Mouse (Mus musculus): ENCODE measurements around the gene Gm364. TPM values are rescaled to one million over a fixed set of nuclear protein-coding genes. Genes with fewer than 3 reads are reported as not detected.

The Gm364 gene
- total RNA-seq (2021): not detected
- long read RNA-seq, experiment 1: 0 reads
- long read RNA-seq, experiment 2: 0 reads

GRCm38 (mm10) chrX:57408769-57409168 is at the start of gene Gm364:
Gm364 (plus strand) TSS chrX:57409154.
- no peak within 1 kb of the TSS for H3K27ac ChIP-seq
- no peak for TF ChIP-seq CTCF (IDR thresholded peaks at IDR 0.05)
- intact Hi-C loops (cut with DNase I): no loop called here
- DNase-seq (ENCODE audit: extremely low spot score in 1 of 2, low spot score in 2 of 2): no peak
- H3K4me3 ChIP-seq: no peak within 1 kb of the TSS

- intact Hi-C loops (cut with DNase I): no loop called here
- no peak for TF ChIP-seq CTCF (IDR thresholded peaks at IDR 0.05)
- Histone ChIP-seq H3K4me3 (no peak overlapping the region), H3K27ac (no peak overlapping the region)
- DNase-seq (ENCODE audit: extremely low spot score in 1 of 2, low spot score in 2 of 2): no peak
Measured at GRCm38 (mm10) chrX:57359316-57359715, 49.6 kb upstream of the Gm364 start.

- H3K4me3 ChIP-seq: no peak overlapping the region
- no peak overlapping the region for H3K27ac ChIP-seq
- intact Hi-C loops (cut with DNase I): no loop called here
- no peak for TF ChIP-seq CTCF (IDR thresholded peaks at IDR 0.05)
- DNase-seq (ENCODE audit: extremely low spot score in 1 of 2, low spot score in 2 of 2): no peak
Measured at GRCm38 (mm10) chrX:57364891-57365569, 43.9 kb upstream of the Gm364 start.

GRCm38 (mm10) chrX:57372965-57373364 is 36.0 kb upstream of the Gm364 start:
- no peak overlapping the region for H3K4me3 ChIP-seq
- no peak for TF ChIP-seq CTCF (IDR thresholded peaks at IDR 0.05)
- H3K27ac ChIP-seq: no peak overlapping the region
- no peak for DNase-seq (ENCODE audit: extremely low spot score in 1 of 2, low spot score in 2 of 2)
- intact Hi-C loops (cut with DNase I): no loop called here

GRCm38 (mm10) chrX:57373543-57373942 is 35.4 kb upstream of the Gm364 start:
- DNase-seq (ENCODE audit: extremely low spot score in 1 of 2, low spot score in 2 of 2): no peak
- no peak for TF ChIP-seq CTCF (IDR thresholded peaks at IDR 0.05)

GRCm38 (mm10) chrX:57374029-57374428 is 34.9 kb upstream of the Gm364 start:
- TF ChIP-seq CTCF (IDR thresholded peaks at IDR 0.05): no peak
- intact Hi-C loops (cut with DNase I): no loop called here

More at GRCm38 (mm10) chrX:57373543-57373942, 35.4 kb upstream of the Gm364 start:
- Histone ChIP-seq H3K27ac (no peak overlapping the region), H3K4me3 (no peak overlapping the region)
- intact Hi-C loops (cut with DNase I): no loop called here

GRCm38 (mm10) chrX:57377096-57377495 is 31.9 kb upstream of the Gm364 start:
- Histone ChIP-seq H3K27ac (no peak overlapping the region), H3K4me3 (no peak overlapping the region)
- intact Hi-C loops (cut with DNase I): no loop called here
- DNase-seq (ENCODE audit: extremely low spot score in 1 of 2, low spot score in 2 of 2): no peak
- no peak for TF ChIP-seq CTCF (IDR thresholded peaks at IDR 0.05)

More at GRCm38 (mm10) chrX:57374029-57374428, 34.9 kb upstream of the Gm364 start:
- no peak for DNase-seq (ENCODE audit: extremely low spot score in 1 of 2, low spot score in 2 of 2)
- no peak overlapping the region for H3K4me3 ChIP-seq
- no peak overlapping the region for H3K27ac ChIP-seq

- Histone ChIP-seq H3K4me3 (no peak overlapping the region), H3K27ac (no peak overlapping the region)
- intact Hi-C loops (cut with DNase I): no loop called here
- TF ChIP-seq CTCF (IDR thresholded peaks at IDR 0.05): no peak
- no peak for DNase-seq (ENCODE audit: extremely low spot score in 1 of 2, low spot score in 2 of 2)
Measured at GRCm38 (mm10) chrX:57378579-57378978, 30.4 kb upstream of the Gm364 start.

GRCm38 (mm10) chrX:57380915-57381314 is 28.0 kb upstream of the Gm364 start:
- intact Hi-C loops (cut with DNase I): loop anchor here (5.0 kb wide), 1 partner anchor 319 kb away; no protein-coding TSS in a partner anchor
- Histone ChIP-seq H3K27ac (no peak overlapping the region), H3K4me3 (no peak overlapping the region)
- no peak for TF ChIP-seq CTCF (IDR thresholded peaks at IDR 0.05)
- DNase-seq (ENCODE audit: extremely low spot score in 1 of 2, low spot score in 2 of 2): no peak

GRCm38 (mm10) chrX:57392367-57393246 is 16.3 kb upstream of the Gm364 start, which contains the start of gene Rbmx:
Rbmx (minus strand) TSS chrX:57393036.
- DNase-seq (ENCODE audit: extremely low spot score in 1 of 2, low spot score in 2 of 2): peak; percentile 74 to 82
- intact Hi-C loops (cut with DNase I): loop anchor here (2.0 kb wide), 1 partner anchor 340 kb away; the partner anchor contains the start of gene Htatsf1
- TF ChIP-seq CTCF (IDR thresholded peaks at IDR 0.05): no peak
- Histone ChIP-seq H3K4me3 (peak within 1 kb of the TSS; percentile 68), H3K27ac (peak within 1 kb of the TSS; percentile 85)

- Histone ChIP-seq H3K4me3 (peak overlapping the region; percentile 68), H3K27ac (peak overlapping the region; percentile 16; the same call in 1 of the 2 replicates)
- no peak for DNase-seq (ENCODE audit: extremely low spot score in 1 of 2, low spot score in 2 of 2)
- intact Hi-C loops (cut with DNase I): loop anchor here (2.0 kb wide), 1 partner anchor 341 kb away; the partner anchor contains the start of gene Htatsf1
- no peak for TF ChIP-seq CTCF (IDR thresholded peaks at IDR 0.05)
Measured at GRCm38 (mm10) chrX:57393412-57393811, 15.5 kb upstream of the Gm364 start.

GRCm38 (mm10) chrX:57401388-57401787 is 7.6 kb upstream of the Gm364 start:
- intact Hi-C loops (cut with DNase I): no loop called here
- TF ChIP-seq CTCF (IDR thresholded peaks at IDR 0.05): no peak

More at GRCm38 (mm10) chrX:57401388-57401787, 7.6 kb upstream of the Gm364 start:
- no peak overlapping the region for H3K4me3 ChIP-seq
- no peak for DNase-seq (ENCODE audit: extremely low spot score in 1 of 2, low spot score in 2 of 2)
- H3K27ac ChIP-seq: no peak overlapping the region

Data from left cerebral cortex, adult 2 months (tissue).